ENCODE assay signal across 27 mouse cellular contexts in the genomic region with DNA sequence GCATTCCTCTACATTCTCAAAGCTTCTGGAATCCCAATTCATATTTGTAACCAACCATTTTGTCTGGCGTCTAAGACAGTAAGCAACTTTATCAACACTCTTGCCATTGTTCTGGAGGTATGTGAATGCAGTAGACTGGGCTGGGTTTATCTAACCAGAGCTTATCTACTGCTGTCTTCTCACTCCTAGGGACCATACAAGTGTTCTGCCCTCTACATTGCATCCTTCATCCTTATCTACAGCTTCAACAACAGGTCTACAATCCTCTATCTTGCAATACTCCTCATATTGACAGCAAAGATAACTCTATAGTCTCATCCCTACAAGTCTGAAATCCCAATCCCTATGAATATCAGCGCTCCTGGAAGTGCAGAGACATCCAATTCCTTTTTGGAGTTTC.
DNase-seq lines count a peak whose midpoint lies in the region; ATAC-seq and TF ChIP-seq lines count a peak whose summit lies in the region.
"Had no signal": no experiment of that assay in that cellular context is flagged by ENCODE, and none has a peak within 500 bp of the region (broad histone marks: within the 10 kb centered on the region; RNA-seq: fewer than 3 reads in every experiment).

No protein-coding gene starts in this region.

- H3K27ac ChIP-seq in liver, embryonic 12.5 days, result no peak overlapping the region
- no peak overlapping the region for H3K27ac ChIP-seq in liver, embryonic 14.5 days
- no peak overlapping the region for H3K27ac ChIP-seq in forebrain, embryonic 16.5 days (ENCODE audit: low read length)
- H3K27ac ChIP-seq: embryonic facial prominence, embryonic 10.5 days; embryonic facial prominence, embryonic 13.5 days; forebrain, embryonic 10.5 days; forebrain, embryonic 13.5 days; hindbrain, embryonic 12.5 days; hindbrain, embryonic 15.5 days had no signal

- peak; percentile 83 for ATAC-seq in liver, embryonic 12.5 days
- ATAC-seq in liver, embryonic 14.5 days (ENCODE audit: insufficient read depth), result peak; percentile 71
- peak; percentile 63 for ATAC-seq in megakaryocyte progenitor cell, adult 5-6 weeks (replicated peaks; ENCODE audit: poor library complexity)
- ATAC-seq in erythroblast, adult 5-6 weeks (replicated peaks; ENCODE audit: low FRiP score, poor library complexity, severe bottlenecking), result no peak
- no peak for ATAC-seq in forebrain, embryonic 16.5 days
- ATAC-seq: activated CD4-positive, CD25-positive, alpha-beta regulatory T cell, adult 4 months; forebrain, embryonic 13.5 days; forebrain, postnatal 0 days had no signal

- no peak overlapping the region for H3K4me2 ChIP-seq in liver, embryonic 12.5 days
- no peak overlapping the region for H3K4me2 ChIP-seq in liver, embryonic 14.5 days (ENCODE audit: low read depth)
- no peak overlapping the region for H3K4me2 ChIP-seq in forebrain, embryonic 16.5 days (ENCODE audit: low read length)
- H3K4me2 ChIP-seq: embryonic facial prominence, embryonic 13.5 days; forebrain, embryonic 13.5 days; heart, embryonic 11.5 days; hindbrain, embryonic 12.5 days; hindbrain, embryonic 15.5 days had no signal

- TF ChIP-seq CTCF in liver, embryonic 14.5 days (IDR thresholded peaks at IDR 0.05; ENCODE audit: low read depth), result no peak

- H3K9ac ChIP-seq in liver, embryonic 12.5 days, result no peak overlapping the region
- no peak overlapping the region for H3K9ac ChIP-seq in liver, embryonic 14.5 days (replicated peaks)
- no peak overlapping the region for H3K9ac ChIP-seq in forebrain, embryonic 16.5 days (replicated peaks; ENCODE audit: low read depth, low read length)
- H3K9ac ChIP-seq: embryonic facial prominence, embryonic 13.5 days; forebrain, embryonic 13.5 days; forebrain, postnatal 0 days; hindbrain, embryonic 12.5 days; hindbrain, embryonic 15.5 days had no signal

- no peak for DNase-seq in liver
- DNase-seq in liver, embryonic 14.5 days (ENCODE audit: low read depth in 3 of 3, low spot score in 3 of 3), result no peak
- DNase-seq in cerebellum, postnatal 25 days, result no peak
- DNase-seq: adrenal gland, adult 8-10 months; adrenal gland, postnatal 25 days; B cell, adult 2 months; cerebellum, adult 11-12 months; cerebellum, adult 8-10 months; cerebellum, postnatal 14 days; embryo, embryonic 11 days; forebrain, postnatal 0 days; gastrocnemius, adult 2 months; gastrocnemius, postnatal 14 days; heart, adult 11 months had no signal

- H3K4me3 ChIP-seq in liver, embryonic 12.5 days, result no peak overlapping the region
- H3K4me3 ChIP-seq in liver, embryonic 14.5 days (ENCODE audit: insufficient read depth in 1 of 2, low read depth in 2 of 2, low read length in 2 of 2), result no peak overlapping the region
- no peak overlapping the region for H3K4me3 ChIP-seq in forebrain, embryonic 16.5 days (replicated peaks; ENCODE audit: low read length)
- H3K4me3 ChIP-seq: embryonic facial prominence, embryonic 10.5 days; embryonic facial prominence, embryonic 13.5 days; forebrain, embryonic 10.5 days; forebrain, embryonic 13.5 days; gastrocnemius, adult 2 months; hindbrain, embryonic 12.5 days; hindbrain, embryonic 15.5 days had no signal

- H3K27me3 ChIP-seq in liver, embryonic 12.5 days (replicated peaks), result no peaks in the 10 kb centered on the region
- no peaks in the 10 kb centered on the region for H3K27me3 ChIP-seq in liver, embryonic 14.5 days (ENCODE audit: control insufficient read depth, insufficient read depth, low read length)
- no peaks in the 10 kb centered on the region for H3K27me3 ChIP-seq in forebrain, embryonic 16.5 days (replicated peaks; ENCODE audit: control insufficient read depth, insufficient read depth, low read length)
- H3K27me3 ChIP-seq: CH12.LX; embryonic facial prominence, embryonic 13.5 days; forebrain, embryonic 13.5 days; hindbrain, embryonic 12.5 days; hindbrain, embryonic 15.5 days had no signal

- H3K36me3 ChIP-seq in liver, embryonic 12.5 days, result no peaks in the 10 kb centered on the region
- no peaks in the 10 kb centered on the region for H3K36me3 ChIP-seq in liver, embryonic 14.5 days (replicated peaks; ENCODE audit: control insufficient read depth, insufficient read depth, low read depth)
- H3K36me3 ChIP-seq in forebrain, embryonic 16.5 days (ENCODE audit: control insufficient read depth, insufficient read depth), result no peaks in the 10 kb centered on the region
- H3K36me3 ChIP-seq: embryonic facial prominence, embryonic 10.5 days; embryonic facial prominence, embryonic 13.5 days; forebrain, embryonic 10.5 days; hindbrain, embryonic 12.5 days; hindbrain, embryonic 15.5 days had no signal

- TF ChIP-seq EP300 in liver, embryonic 14.5 days (IDR thresholded peaks at IDR 0.05; ENCODE audit: low read depth), result peak; percentile 39; the same call in 1 of the 2 replicates

- peaks cover 38% of the 10 kb centered on the region for H3K4me1 ChIP-seq in liver, embryonic 12.5 days
- H3K4me1 ChIP-seq in liver, embryonic 14.5 days (replicated peaks; ENCODE audit: control insufficient read depth in 2 of 2, insufficient read depth in 2 of 2, low read length in 1 of 2), result peaks cover 6 to 13% of the 10 kb centered on the region in 2 experiments; a peak in 3 of 4 replicates
- no peaks in the 10 kb centered on the region for H3K4me1 ChIP-seq in forebrain, embryonic 16.5 days (replicated peaks; ENCODE audit: control insufficient read depth, insufficient read depth, low read length)
- H3K4me1 ChIP-seq: embryonic facial prominence, embryonic 10.5 days; embryonic facial prominence, embryonic 13.5 days; forebrain, embryonic 10.5 days; forebrain, embryonic 13.5 days; hindbrain, embryonic 12.5 days; hindbrain, embryonic 15.5 days had no signal

- WGBS in liver, embryonic 12.5 days (ENCODE audit: insufficient replicate concordance), result 53% methylated on average over 2 of the region's 2 CpGs
- WGBS in liver, embryonic 14.5 days (ENCODE audit: insufficient replicate concordance), result 47% methylated on average over 2 of the region's 2 CpGs
- 96% methylated on average over 2 of the region's 2 CpGs for WGBS in forebrain, embryonic 16.5 days

- no peaks in the 10 kb centered on the region for H3K9me3 ChIP-seq in liver, embryonic 12.5 days (replicated peaks)
- no peaks in the 10 kb centered on the region for H3K9me3 ChIP-seq in liver, embryonic 14.5 days (ENCODE audit: control insufficient read depth, low read length)
- H3K9me3 ChIP-seq in forebrain, embryonic 16.5 days (ENCODE audit: control insufficient read depth, low read length), result no peaks in the 10 kb centered on the region
- H3K9me3 ChIP-seq: embryonic facial prominence, embryonic 10.5 days; embryonic facial prominence, embryonic 13.5 days; forebrain, embryonic 10.5 days; forebrain, embryonic 13.5 days; hindbrain, embryonic 12.5 days; hindbrain, embryonic 15.5 days had no signal

Comparison
In these comparisons a context has a peak if more than half of its experiments do, and no peak if none do; other contexts are left out.
1. ATAC-seq: peak in liver, embryonic 12.5 days (single experiment), liver, embryonic 14.5 days (single experiment) and megakaryocyte progenitor cell, adult 5-6 weeks (single experiment); none in erythroblast, adult 5-6 weeks (single experiment) and forebrain, embryonic 16.5 days (single experiment).